Mouse (Mus musculus): ENCODE results near the gene Psmd12. TPM values are rescaled to one million over a fixed set of nuclear protein-coding genes. Genes with fewer than 3 reads are reported as not detected.

Psmd12 gene
- polyA plus RNA-seq, 1 experiment from 2014 or later = 175 TPM

GRCm38 (mm10) chr11:107449169-107449910, 29.9 kb upstream of the Psmd12 start:
- Histone ChIP-seq H3K27ac (no peak overlapping the region), H3K9ac (replicated peaks) (no peak overlapping the region), H3K4me2 (replicated peaks) (no peak overlapping the region), H3K36me3 (peaks cover 11% of the 10 kb centered on the region), H3K9me3 (0 out of 2 replicates have a peak, but pooled peaks cover 4% of the 10 kb centered on the region), H3K4me1 (replicated peaks) (peaks cover 4% of the 10 kb centered on the region; the same call in 1 of the 2 replicates), H3K27me3 (no peaks in the 10 kb centered on the region), H3K4me3 (replicated peaks) (no peak overlapping the region)
- 71% methylated on average over 17 of the region's 17 CpGs for WGBS
- no peak for ATAC-seq

GRCm38 (mm10) chr11:107450097-107450496, 29.2 kb upstream of the Psmd12 start:
- H3K4me3 ChIP-seq (replicated peaks) = no peak overlapping the region
- peaks cover 14% of the 10 kb centered on the region for H3K36me3 ChIP-seq
- H3K9ac ChIP-seq (replicated peaks) = no peak overlapping the region
- no peak overlapping the region for H3K27ac ChIP-seq
- H3K4me1 ChIP-seq (replicated peaks) = peaks cover 4% of the 10 kb centered on the region; the same call in 1 of the 2 replicates
- 0 out of 2 replicates have a peak, but pooled peaks cover 4% of the 10 kb centered on the region for H3K9me3 ChIP-seq
- WGBS = 88% methylated on average over 6 of the region's 6 CpGs
- H3K4me2 ChIP-seq (replicated peaks) = no peak overlapping the region
- ATAC-seq = no peak
- H3K27me3 ChIP-seq = no peaks in the 10 kb centered on the region

GRCm38 (mm10) chr11:107451106-107451505, 28.2 kb upstream of the Psmd12 start:
- WGBS = 95% methylated on average over 10 of the region's 10 CpGs
- no peak for ATAC-seq
- no peak overlapping the region for H3K4me3 ChIP-seq (replicated peaks)
- no peak overlapping the region for H3K27ac ChIP-seq
- H3K9ac ChIP-seq (replicated peaks) = no peak overlapping the region
- H3K4me1 ChIP-seq (replicated peaks) = 0 out of 2 replicates have a peak, but pooled peaks cover 4% of the 10 kb centered on the region
- H3K27me3 ChIP-seq = no peaks in the 10 kb centered on the region
- 0 out of 2 replicates have a peak, but pooled peaks cover 4% of the 10 kb centered on the region for H3K9me3 ChIP-seq
- peaks cover 15% of the 10 kb centered on the region for H3K36me3 ChIP-seq
- H3K4me2 ChIP-seq (replicated peaks) = no peak overlapping the region

- Histone ChIP-seq H3K4me1 (replicated peaks) (0 out of 2 replicates have a peak, but pooled peaks cover 4% of the 10 kb centered on the region), H3K9ac (replicated peaks) (no peak overlapping the region), H3K9me3 (0 out of 2 replicates have a peak, but pooled peaks cover 4% of the 10 kb centered on the region), H3K4me3 (replicated peaks) (no peak overlapping the region), H3K27ac (no peak overlapping the region), H3K4me2 (replicated peaks) (no peak overlapping the region), H3K36me3 (peaks cover 18% of the 10 kb centered on the region), H3K27me3 (no peaks in the 10 kb centered on the region)
- ATAC-seq = no peak
- WGBS = 97% methylated on average over 7 of the region's 7 CpGs
Measured at GRCm38 (mm10) chr11:107452053-107452452, 27.2 kb upstream of the Psmd12 start.

GRCm38 (mm10) chr11:107454546-107455462, 24.5 kb upstream of the Psmd12 start:
- Histone ChIP-seq H3K9me3 (0 out of 2 replicates have a peak, but pooled peaks cover 4% of the 10 kb centered on the region), H3K9ac (replicated peaks) (no peak overlapping the region), H3K36me3 (peaks cover 18% of the 10 kb centered on the region), H3K4me1 (replicated peaks) (no peaks in the 10 kb centered on the region), H3K27ac (no peak overlapping the region), H3K4me3 (replicated peaks) (no peak overlapping the region), H3K4me2 (replicated peaks) (no peak overlapping the region), H3K27me3 (no peaks in the 10 kb centered on the region)
- WGBS = 65% methylated on average over 18 of the region's 19 CpGs
- ATAC-seq = no peak

- no peak for ATAC-seq
- Histone ChIP-seq H3K27ac (no peak overlapping the region), H3K4me1 (replicated peaks) (no peaks in the 10 kb centered on the region), H3K9ac (replicated peaks) (no peak overlapping the region), H3K9me3 (peaks cover 4% of the 10 kb centered on the region; the same call in 1 of the 2 replicates), H3K4me2 (replicated peaks) (no peak overlapping the region), H3K4me3 (replicated peaks) (no peak overlapping the region), H3K36me3 (peaks cover 18% of the 10 kb centered on the region), H3K27me3 (no peaks in the 10 kb centered on the region)
- WGBS = 97% methylated on average over 3 of the region's 3 CpGs
Measured at GRCm38 (mm10) chr11:107457282-107457681, 22.0 kb upstream of the Psmd12 start.

GRCm38 (mm10) chr11:107458286-107458685, 21.0 kb upstream of the Psmd12 start:
- peaks cover 3% of the 10 kb centered on the region; the same call in 1 of the 2 replicates for H3K9me3 ChIP-seq
- WGBS = 89% methylated on average over 12 of the region's 12 CpGs
- no peak overlapping the region for H3K9ac ChIP-seq (replicated peaks)
- no peaks in the 10 kb centered on the region for H3K4me1 ChIP-seq (replicated peaks)
- no peaks in the 10 kb centered on the region for H3K27me3 ChIP-seq
- no peak overlapping the region for H3K27ac ChIP-seq
- H3K4me3 ChIP-seq (replicated peaks) = no peak overlapping the region
- H3K36me3 ChIP-seq = peaks cover 18% of the 10 kb centered on the region
- ATAC-seq = no peak
- no peak overlapping the region for H3K4me2 ChIP-seq (replicated peaks)

GRCm38 (mm10) chr11:107458986-107459385, 20.3 kb upstream of the Psmd12 start:
- WGBS = 92% methylated on average over 7 of the region's 7 CpGs
- H3K4me1 ChIP-seq (replicated peaks) = peaks cover 1% of the 10 kb centered on the region
- no peak overlapping the region for H3K9ac ChIP-seq (replicated peaks)
- H3K27ac ChIP-seq = no peak overlapping the region
- no peak overlapping the region for H3K4me2 ChIP-seq (replicated peaks)
- ATAC-seq = no peak
- no peaks in the 10 kb centered on the region for H3K27me3 ChIP-seq
- H3K4me3 ChIP-seq (replicated peaks) = no peak overlapping the region
- H3K9me3 ChIP-seq = peaks cover 3% of the 10 kb centered on the region; the same call in 1 of the 2 replicates
- H3K36me3 ChIP-seq = peaks cover 11% of the 10 kb centered on the region

- Histone ChIP-seq H3K4me3 (replicated peaks) (no peak overlapping the region), H3K4me1 (replicated peaks) (peaks cover 5% of the 10 kb centered on the region), H3K36me3 (peaks cover 6% of the 10 kb centered on the region; the same call in 1 of the 2 replicates), H3K27ac (no peak overlapping the region), H3K4me2 (replicated peaks) (no peak overlapping the region), H3K27me3 (no peaks in the 10 kb centered on the region), H3K9ac (replicated peaks) (no peak overlapping the region), H3K9me3 (peaks cover 3% of the 10 kb centered on the region; the same call in 1 of the 2 replicates)
- ATAC-seq = no peak
- WGBS = 71% methylated on average over 7 of the region's 7 CpGs
Measured at GRCm38 (mm10) chr11:107459828-107460227, 19.5 kb upstream of the Psmd12 start.

GRCm38 (mm10) chr11:107462478-107462877, 16.8 kb upstream of the Psmd12 start:
- no peak overlapping the region for H3K4me2 ChIP-seq (replicated peaks)
- ATAC-seq = no peak
- peaks cover 2% of the 10 kb centered on the region; the same call in 1 of the 2 replicates for H3K36me3 ChIP-seq
- H3K9me3 ChIP-seq = peaks cover 3% of the 10 kb centered on the region; the same call in 1 of the 2 replicates
- no peaks in the 10 kb centered on the region for H3K27me3 ChIP-seq
- H3K4me1 ChIP-seq (replicated peaks) = peaks cover 11% of the 10 kb centered on the region
- no peak overlapping the region for H3K27ac ChIP-seq
- H3K4me3 ChIP-seq (replicated peaks) = no peak overlapping the region
- H3K9ac ChIP-seq (replicated peaks) = no peak overlapping the region
- WGBS = 95% methylated on average over 3 of the region's 3 CpGs

GRCm38 (mm10) chr11:107463251-107463681, 16.0 kb upstream of the Psmd12 start:
- Histone ChIP-seq H3K4me2 (replicated peaks) (no peak overlapping the region), H3K4me1 (replicated peaks) (peaks cover 15% of the 10 kb centered on the region), H3K9ac (replicated peaks) (no peak overlapping the region), H3K9me3 (peaks cover 3% of the 10 kb centered on the region; the same call in 1 of the 2 replicates), H3K4me3 (replicated peaks) (no peak overlapping the region), H3K36me3 (peaks cover 2% of the 10 kb centered on the region; the same call in 1 of the 2 replicates), H3K27me3 (no peaks in the 10 kb centered on the region), H3K27ac (no peak overlapping the region)
- 94% methylated on average over 12 of the region's 12 CpGs for WGBS
- ATAC-seq = no peak
